Mouse (Mus musculus): Measurements from ENCODE around the gene Helt. TPM values are rescaled to one million over a fixed set of nuclear protein-coding genes. Genes with fewer than 3 reads are reported as not detected.
"Not testable (repeated sequence)": the region's sequence is repeated elsewhere in the genome, so short reads cannot be mapped to it uniquely, and the experiment has no call there.

Gene Helt
- polyA plus RNA-seq, 1 experiment from 2014 or later, result not detected

DNA sequence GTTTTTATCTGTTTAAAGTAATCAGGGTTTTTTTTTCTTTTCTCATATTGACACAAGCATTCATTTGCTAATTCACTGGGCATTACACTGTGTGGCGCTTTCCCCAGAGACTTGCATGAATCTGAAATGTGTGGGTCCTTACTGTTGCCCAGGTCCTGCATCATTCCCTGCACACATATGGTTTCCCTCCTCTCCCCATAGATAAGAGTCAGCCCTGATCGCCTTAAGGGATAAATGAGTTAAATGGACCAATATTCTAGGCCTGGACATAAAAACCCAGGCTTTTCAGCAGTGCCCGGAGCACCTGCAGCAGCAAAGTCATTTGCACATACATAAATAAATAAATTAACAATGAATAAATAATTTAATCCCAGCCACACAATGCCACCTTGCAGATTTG, 24.3 kb downstream of the Helt start:
- Histone ChIP-seq H3K9ac (no peak overlapping the region), H3K36me3 (no peaks in the 10 kb centered on the region), H3K27ac (ENCODE audit: poor library complexity, severe bottlenecking) (no peak overlapping the region), H3K4me1 (replicated peaks) (peaks cover 4% of the 10 kb centered on the region; the same call in 1 of the 2 replicates), H3K27me3 (replicated peaks) (no peaks in the 10 kb centered on the region), H3K4me3 (no peak overlapping the region), H3K4me2 (no peak overlapping the region), H3K9me3 (replicated peaks) (no peaks in the 10 kb centered on the region)
- 72% methylated on average over 3 of the region's 3 CpGs for WGBS
- ATAC-seq (ENCODE audit: insufficient number of reproducible peaks, low FRiP score), result no peak

GRCm38 (mm10) chr8:46266801-46267200, 27.7 kb downstream of the Helt start:
- peaks cover 4% of the 10 kb centered on the region; the same call in 1 of the 2 replicates for H3K4me1 ChIP-seq (replicated peaks)
- H3K4me3 ChIP-seq, result no peak overlapping the region
- H3K27ac ChIP-seq (ENCODE audit: poor library complexity, severe bottlenecking), result no peak overlapping the region
- H3K36me3 ChIP-seq, result no peaks in the 10 kb centered on the region
- no peaks in the 10 kb centered on the region for H3K9me3 ChIP-seq (replicated peaks)
- no peak overlapping the region for H3K4me2 ChIP-seq
- 63% methylated on average over 4 of the region's 4 CpGs for WGBS
- H3K9ac ChIP-seq, result no peak overlapping the region
- ATAC-seq (ENCODE audit: insufficient number of reproducible peaks, low FRiP score), result no peak
- H3K27me3 ChIP-seq (replicated peaks), result no peaks in the 10 kb centered on the region; the same call in 1 of the 2 replicates

GRCm38 (mm10) chr8:46264206-46264605, 30.3 kb downstream of the Helt start:
- H3K4me3 ChIP-seq; H3K36me3 ChIP-seq; H3K9ac ChIP-seq; H3K27ac ChIP-seq (ENCODE audit: poor library complexity, severe bottlenecking); H3K9me3 ChIP-seq (replicated peaks); H3K27me3 ChIP-seq (replicated peaks); H3K4me1 ChIP-seq (replicated peaks); ATAC-seq (ENCODE audit: insufficient number of reproducible peaks, low FRiP score); H3K4me2 ChIP-seq: not testable (repeated sequence)
- 80% methylated on average over 4 of the region's 4 CpGs for WGBS

DNA sequence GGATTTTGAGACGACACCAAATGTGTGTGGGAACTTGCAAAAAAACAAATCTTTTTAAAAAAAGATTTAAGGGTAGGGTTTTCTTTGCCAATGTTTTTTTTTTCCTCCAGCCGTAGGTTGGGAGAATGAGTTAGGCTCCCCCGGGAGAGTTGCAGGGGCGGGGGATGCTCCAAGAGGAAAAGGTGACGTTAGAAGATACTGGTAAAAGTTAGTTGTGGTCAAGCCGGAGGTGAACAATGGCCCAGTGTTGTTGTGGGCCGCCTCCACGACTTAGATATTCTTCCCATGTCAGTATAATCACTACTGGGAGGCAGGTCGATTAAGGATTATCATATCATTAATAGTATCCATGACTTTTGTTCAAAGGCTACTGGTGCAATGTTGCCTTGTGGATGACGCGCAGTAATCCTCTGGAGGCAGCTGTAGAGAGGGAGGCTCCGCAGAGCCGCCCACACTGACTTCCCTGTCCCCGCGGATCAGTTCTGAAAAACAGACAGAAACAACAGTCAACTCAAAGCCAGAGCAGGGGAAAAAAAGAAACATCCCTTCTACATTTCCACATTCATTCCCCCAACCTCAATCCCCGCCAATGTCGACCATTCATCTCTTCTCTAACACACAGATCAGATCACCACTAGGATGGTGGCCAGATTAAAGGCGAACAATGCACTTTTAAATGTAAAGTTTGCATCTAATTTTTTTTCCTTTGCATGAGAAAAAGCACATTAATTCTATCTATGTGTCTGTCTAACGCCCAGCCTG, 36.4 kb downstream of the Helt start:
- peaks cover 3% of the 10 kb centered on the region; the same call in 1 of the 2 replicates for H3K9me3 ChIP-seq (replicated peaks)
- H3K9ac ChIP-seq, result no peak overlapping the region
- no peak for ATAC-seq (ENCODE audit: insufficient number of reproducible peaks, low FRiP score)
- H3K36me3 ChIP-seq, result no peaks in the 10 kb centered on the region
- no peak overlapping the region for H3K4me3 ChIP-seq
- H3K27ac ChIP-seq (ENCODE audit: poor library complexity, severe bottlenecking), result no peak overlapping the region
- no peaks in the 10 kb centered on the region for H3K27me3 ChIP-seq (replicated peaks)
- no peak overlapping the region for H3K4me2 ChIP-seq
- 38% methylated on average over 19 of the region's 19 CpGs for WGBS
- H3K4me1 ChIP-seq (replicated peaks), result no peaks in the 10 kb centered on the region

- Histone ChIP-seq H3K4me3 (no peak overlapping the region), H3K9me3 (replicated peaks) (no peaks in the 10 kb centered on the region), H3K36me3 (no peaks in the 10 kb centered on the region), H3K27me3 (replicated peaks) (no peaks in the 10 kb centered on the region), H3K4me2 (peak overlapping the region; percentile 33), H3K4me1 (replicated peaks) (peaks cover 3% of the 10 kb centered on the region; the same call in 1 of the 2 replicates), H3K27ac (ENCODE audit: poor library complexity, severe bottlenecking) (no peak overlapping the region), H3K9ac (no peak overlapping the region)
- 60% methylated on average over 13 of the region's 13 CpGs for whole genome bisulfite sequencing
- no peak for ATAC-seq (ENCODE audit: insufficient number of reproducible peaks, low FRiP score)
These were observed 42.0 kb downstream of the Helt start for GRCm38 (mm10) chr8:46252456-46252855.

DNA sequence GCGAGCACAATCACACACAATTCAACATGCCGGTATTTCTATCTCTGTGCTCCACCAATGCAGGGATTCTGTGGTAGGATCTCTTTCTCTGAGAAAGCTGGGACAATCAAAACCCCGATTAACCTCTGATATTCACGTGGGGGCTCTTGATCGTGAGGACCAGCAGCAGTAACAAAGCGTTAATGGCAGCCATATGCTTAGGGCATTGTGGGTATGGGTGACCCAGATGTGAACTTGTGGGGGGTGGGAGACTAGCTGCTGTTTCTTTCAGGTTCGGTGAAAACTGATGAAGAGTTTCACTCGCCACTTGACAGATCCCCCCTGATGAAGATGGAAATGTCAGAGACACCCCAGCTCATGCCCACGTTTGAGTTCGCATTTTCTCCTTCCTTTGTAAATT, 42.9 kb downstream of the Helt start:
- Histone ChIP-seq H3K4me2 (0 out of 2 replicates have a peak overlapping the region, but pooled peaks have one; percentile 4), H3K9me3 (replicated peaks) (no peaks in the 10 kb centered on the region), H3K4me3 (no peak overlapping the region), H3K4me1 (replicated peaks) (peaks cover 7% of the 10 kb centered on the region), H3K36me3 (no peaks in the 10 kb centered on the region), H3K27ac (ENCODE audit: poor library complexity, severe bottlenecking) (no peak overlapping the region), H3K27me3 (replicated peaks) (no peaks in the 10 kb centered on the region), H3K9ac (no peak overlapping the region)
- ATAC-seq (ENCODE audit: insufficient number of reproducible peaks, low FRiP score), result no peak
- 56% methylated on average over 10 of the region's 10 CpGs for WGBS

- H3K27ac ChIP-seq (ENCODE audit: poor library complexity, severe bottlenecking), result peak overlapping the region; percentile 38
- 29% methylated on average over 11 of the region's 11 CpGs for WGBS
- no peak overlapping the region for H3K4me3 ChIP-seq
- H3K36me3 ChIP-seq, result no peaks in the 10 kb centered on the region
- ATAC-seq (ENCODE audit: insufficient number of reproducible peaks, low FRiP score), result no peak
- H3K4me1 ChIP-seq (replicated peaks), result peaks cover 17% of the 10 kb centered on the region
- H3K9ac ChIP-seq, result no peak overlapping the region
- no peaks in the 10 kb centered on the region for H3K9me3 ChIP-seq (replicated peaks)
- no peaks in the 10 kb centered on the region for H3K27me3 ChIP-seq (replicated peaks)
- peak overlapping the region; percentile 56 for H3K4me2 ChIP-seq
These were observed 48.1 kb downstream of the Helt start for GRCm38 (mm10) chr8:46246346-46246745.

DNA sequence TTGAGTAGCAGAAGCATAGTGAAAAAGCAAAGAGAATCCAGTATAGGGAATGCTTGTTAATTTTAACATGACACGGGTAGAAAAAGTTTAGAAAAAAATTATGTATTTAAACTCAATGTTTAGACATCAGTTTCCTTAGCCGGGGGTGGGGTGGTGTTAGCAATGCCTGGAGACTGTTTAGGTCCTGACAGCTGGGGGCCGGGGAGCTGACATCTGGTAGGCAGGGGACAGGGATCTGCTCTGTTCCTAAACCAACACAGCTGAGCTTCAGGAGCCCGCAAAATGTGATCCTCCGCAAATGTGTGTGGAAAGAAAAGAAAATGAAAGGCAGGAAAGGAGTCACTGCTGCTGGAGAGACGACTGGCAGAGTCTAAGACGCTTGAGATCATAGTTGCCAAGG, 51.5 kb downstream of the Helt start:
- Histone ChIP-seq H3K9me3 (replicated peaks) (no peaks in the 10 kb centered on the region), H3K27me3 (replicated peaks) (no peaks in the 10 kb centered on the region), H3K27ac (ENCODE audit: poor library complexity, severe bottlenecking) (no peak overlapping the region), H3K4me3 (no peak overlapping the region), H3K36me3 (no peaks in the 10 kb centered on the region), H3K4me1 (replicated peaks) (peaks cover 17% of the 10 kb centered on the region), H3K4me2 (no peak overlapping the region), H3K9ac (no peak overlapping the region)
- 27% methylated on average over 7 of the region's 7 CpGs for WGBS
- ATAC-seq (ENCODE audit: insufficient number of reproducible peaks, low FRiP score), result no peak

Other genes starting within 250 kb of the Helt start
- gene Cfap97, start 142.9 kb downstream of the Helt start, polyA plus RNA-seq (2016; fragmentation: Nextera tagmentation; extraction: Ambion mirVana), result 21.4 and 22.6 TPM in 2 replicates
- gene Snx25, start 142.5 kb downstream of the Helt start, polyA plus RNA-seq (2016; fragmentation: Nextera tagmentation; extraction: Ambion mirVana), result 5.8 and 6.3 TPM in 2 replicates
- 1,672 and 1,682 TPM in 2 replicates for gene Slc25a4, start 83.4 kb downstream of the Helt start, polyA plus RNA-seq (2016; fragmentation: Nextera tagmentation; extraction: Ambion mirVana)
- gene Acsl1, start 176.4 kb upstream of the Helt start, polyA plus RNA-seq (2016; fragmentation: Nextera tagmentation; extraction: Ambion mirVana), result 23.3 and 24.5 TPM in 2 replicates